Mouse (Mus musculus) spleen, postnatal 4 days (tissue): Measurements from ENCODE around the gene Epb41.

Experiments
- DNase-seq, 2 experiments: peaks; one replicate each; pipeline ENCODE4 v3.0.0; 2022; ENCODE audit warnings: low spot score in 2 of 2

Epb41 gene

GRCm38 (mm10) chr4:132048011-132048991 is 26.8 kb downstream of the Epb41 start:
- no peak for DNase-seq

- no peak for DNase-seq
Measured at GRCm38 (mm10) chr4:132043726-132044125, 31.4 kb downstream of the Epb41 start.

GRCm38 (mm10) chr4:132041471-132042332 is 33.4 kb downstream of the Epb41 start:
- DNase-seq = no peak

- no peak for DNase-seq
Measured at GRCm38 (mm10) chr4:132039975-132040645, 35.0 kb downstream of the Epb41 start.

GRCm38 (mm10) chr4:132039521-132039920 is 35.6 kb downstream of the Epb41 start:
- no peak for DNase-seq

GRCm38 (mm10) chr4:132038809-132039208 is 36.3 kb downstream of the Epb41 start:
- no peak for DNase-seq

- no peak for DNase-seq
Measured at GRCm38 (mm10) chr4:132037991-132038390, 37.1 kb downstream of the Epb41 start.

- DNase-seq = no peak
Measured at GRCm38 (mm10) chr4:132037137-132037536, 38.0 kb downstream of the Epb41 start.

GRCm38 (mm10) chr4:132034242-132034641 is 40.9 kb downstream of the Epb41 start:
- DNase-seq = no peak

GRCm38 (mm10) chr4:132033183-132033582 is 41.9 kb downstream of the Epb41 start:
- no peak for DNase-seq

- no peak for DNase-seq
Measured at GRCm38 (mm10) chr4:132029851-132030741, 45.0 kb downstream of the Epb41 start.

- DNase-seq = no peak
Measured at GRCm38 (mm10) chr4:132027806-132028205, 47.3 kb downstream of the Epb41 start.

- DNase-seq = peak in 1 of 2 experiments; percentile 39
Measured at GRCm38 (mm10) chr4:132027167-132027566, 48.0 kb downstream of the Epb41 start.

GRCm38 (mm10) chr4:132025738-132026527 is 49.2 kb downstream of the Epb41 start:
- no peak for DNase-seq

GRCm38 (mm10) chr4:132025264-132025663 is 49.9 kb downstream of the Epb41 start:
- DNase-seq = no peak

- DNase-seq = no peak
Measured at GRCm38 (mm10) chr4:132023816-132024215, 51.3 kb downstream of the Epb41 start.

- DNase-seq = no peak
Measured at GRCm38 (mm10) chr4:132022639-132023038, 52.5 kb downstream of the Epb41 start.

- DNase-seq = peak in 1 of 2 experiments; percentile 45
Measured at GRCm38 (mm10) chr4:132021883-132022282, 53.2 kb downstream of the Epb41 start.

- DNase-seq = no peak
Measured at GRCm38 (mm10) chr4:132018547-132018946, 56.6 kb downstream of the Epb41 start.

- no peak for DNase-seq
Measured at GRCm38 (mm10) chr4:132015374-132015773, 59.7 kb downstream of the Epb41 start.
